Mouse (Mus musculus) forebrain, embryonic 13.5 days (tissue): ENCODE measurements around the gene Bco1. TPM values are rescaled to one million over a fixed set of nuclear protein-coding genes. Genes with fewer than 3 reads are reported as not detected.

Source experiments
- ATAC-seq: fragments of 200-750 bp; cut with Nextera tagmentation; 2 replicates; pipeline ENCODE4 v1.8.0; 2017
- H3K27ac ChIP-seq: fragments of 300-500 bp; sonication (generic); 2 replicates; pipeline ENCODE4 v1.5.1; 2015; ENCODE audit warnings: inconsistent platforms, mild to moderate bottlenecking, moderate library complexity
- H3K27me3 ChIP-seq: fragments of 300-500 bp; sonication (generic); 2 replicates; pipeline ENCODE4 v1.6.1; 2015; ENCODE audit warnings: mild to moderate bottlenecking, inconsistent platforms
- H3K36me3 ChIP-seq: fragments of 300-500 bp; sonication (generic); 2 replicates; pipeline ENCODE4 v1.6.1; 2015; ENCODE audit warnings: mild to moderate bottlenecking, inconsistent platforms; ENCODE audit not compliant: poor library complexity, severe bottlenecking
- H3K4me1 ChIP-seq: fragments of 300-500 bp; sonication (generic); 2 replicates; pipeline ENCODE4 v1.6.1; 2015; ENCODE audit warnings: inconsistent platforms
- H3K4me2 ChIP-seq: fragments of 300-500 bp; sonication (generic); 2 replicates; pipeline ENCODE4 v1.6.1; 2015; ENCODE audit warnings: inconsistent platforms, mild to moderate bottlenecking, moderate library complexity
- H3K4me3 ChIP-seq: fragments of 300-500 bp; sonication (generic); 2 replicates; pipeline ENCODE4 v1.5.1; 2015; ENCODE audit warnings: mild to moderate bottlenecking, inconsistent platforms
- H3K9ac ChIP-seq: fragments of 300-500 bp; sonication (generic); 2 replicates; pipeline ENCODE4 v1.6.1; 2015; ENCODE audit warnings: mild to moderate bottlenecking, inconsistent platforms
- H3K9me3 ChIP-seq: fragments of 300-500 bp; sonication (generic); replicated peaks from 2 replicates; pipeline ENCODE4 v1.6.1; 2016; ENCODE audit warnings: inconsistent platforms
- WGBS: fragments of 180-500 bp; shearing (Covaris S2); methylation state at CpG from one replicate; pipeline ENCODE4 v1.1.7; 2015; 5-methylcytosine and 5-hydroxymethylcytosine counted together
- polyA plus RNA-seq: library from polyadenylated mRNA; unstranded; fragments of >200 nt; fragmentation: Nextera tagmentation; extraction: Ambion mirVana; gene quantifications from 2 replicates; pipeline ENCODE4 v1.2.1, GENCODE M21; 2015

The Bco1 gene
- polyA plus RNA-seq, 1 experiment from 2014 or later, result not detected

DNA sequence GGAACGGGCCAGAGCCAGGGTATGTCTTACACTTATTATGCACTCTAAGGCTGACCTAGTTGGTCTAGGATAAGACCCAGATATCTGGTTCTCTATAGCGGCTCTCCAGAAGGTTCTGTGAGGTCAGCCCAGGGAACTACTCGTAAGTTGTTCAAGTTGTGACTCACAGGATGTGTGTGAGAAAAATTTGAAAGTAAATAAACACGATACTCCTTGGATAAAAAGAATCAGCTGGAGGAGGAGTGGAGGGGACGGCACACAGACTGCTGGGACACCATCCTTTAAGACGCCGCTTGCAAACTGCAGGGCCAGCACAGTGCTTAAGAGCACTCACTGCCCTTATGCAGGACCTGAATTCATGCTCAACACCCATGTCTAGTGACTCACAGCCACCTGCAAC lies 81.6 kb downstream of the Bco1 start:
- 91% methylated on average over 7 of the region's 7 CpGs for WGBS
- no peak overlapping the region for H3K4me2 ChIP-seq

DNA sequence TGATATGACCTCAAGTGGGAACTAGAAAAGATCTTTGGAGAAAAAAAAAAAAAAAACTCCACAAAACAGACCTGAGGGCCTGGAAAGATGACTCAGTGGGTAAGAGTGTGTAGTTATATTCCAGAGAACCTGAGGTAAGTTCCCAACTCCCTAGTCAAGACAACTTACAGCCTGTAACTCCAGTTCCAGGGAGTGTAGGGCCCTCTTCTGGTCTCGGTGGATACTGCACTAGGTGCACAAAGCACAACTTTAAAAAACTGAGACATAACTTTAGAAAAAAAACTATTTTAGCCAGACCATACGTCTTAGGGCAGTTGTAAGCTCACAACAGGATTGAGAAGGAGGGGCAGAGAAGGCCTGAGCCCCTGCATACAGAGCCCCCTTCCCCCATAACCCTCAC lies 82.4 kb downstream of the Bco1 start:
- no peak overlapping the region for H3K4me2 ChIP-seq
- 86% methylated on average over 2 of the region's 2 CpGs for WGBS
- no peaks in the 10 kb centered on the region for H3K27me3 ChIP-seq
- H3K9ac ChIP-seq, result no peak overlapping the region
- no peak for ATAC-seq
- no peak overlapping the region for H3K27ac ChIP-seq
- no peak overlapping the region for H3K4me3 ChIP-seq
- no peaks in the 10 kb centered on the region for H3K9me3 ChIP-seq
- no peaks in the 10 kb centered on the region; the same call in 1 of the 2 replicates for H3K4me1 ChIP-seq
- H3K36me3 ChIP-seq, result 0 out of 2 replicates have a peak, but pooled peaks cover 6% of the 10 kb centered on the region

More for the DNA sequence above, 81.6 kb downstream of the Bco1 start:
- Histone ChIP-seq H3K4me1 (peaks cover 4% of the 10 kb centered on the region; the same call in 1 of the 2 replicates), H3K9ac (no peak overlapping the region), H3K36me3 (0 out of 2 replicates have a peak, but pooled peaks cover 6% of the 10 kb centered on the region), H3K9me3 (no peaks in the 10 kb centered on the region), H3K4me3 (no peak overlapping the region), H3K27ac (no peak overlapping the region), H3K27me3 (no peaks in the 10 kb centered on the region)
- ATAC-seq, result no peak

DNA sequence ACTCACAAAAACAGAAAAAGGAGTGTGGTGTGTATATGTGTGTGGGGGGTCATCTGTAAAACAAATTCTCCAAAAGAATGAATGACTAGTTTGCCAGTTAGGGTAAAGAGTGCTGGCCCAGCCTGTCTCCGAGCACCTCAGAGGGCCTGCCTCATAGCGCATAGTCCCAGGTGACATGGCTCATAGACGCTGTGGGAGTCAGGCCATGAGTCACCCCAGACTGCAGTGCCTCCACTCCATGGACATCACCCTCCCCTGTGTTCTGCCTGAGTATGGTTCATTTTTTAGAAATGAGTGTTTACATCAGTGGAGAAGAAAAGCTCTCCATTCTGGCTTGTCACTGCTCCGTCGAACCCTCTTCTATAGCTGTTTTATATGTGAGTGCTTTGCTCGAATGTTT lies 83.0 kb downstream of the Bco1 start:
- H3K9ac ChIP-seq, result no peak overlapping the region
- no peaks in the 10 kb centered on the region for H3K9me3 ChIP-seq
- no peak for ATAC-seq
- 92% methylated on average over 6 of the region's 6 CpGs for WGBS
- H3K4me3 ChIP-seq, result no peak overlapping the region
- H3K27ac ChIP-seq, result no peak overlapping the region
- peaks cover 9% of the 10 kb centered on the region; the same call in 1 of the 2 replicates for H3K36me3 ChIP-seq
- H3K27me3 ChIP-seq, result no peaks in the 10 kb centered on the region
- H3K4me1 ChIP-seq, result no peaks in the 10 kb centered on the region
- no peak overlapping the region for H3K4me2 ChIP-seq

- WGBS, result 96% methylated on average over 4 of the region's 4 CpGs
- no peak overlapping the region for H3K4me3 ChIP-seq
- no peak overlapping the region for H3K4me2 ChIP-seq
- no peaks in the 10 kb centered on the region for H3K27me3 ChIP-seq
- H3K9ac ChIP-seq, result no peak overlapping the region
- H3K27ac ChIP-seq, result no peak overlapping the region
- no peaks in the 10 kb centered on the region for H3K9me3 ChIP-seq
- H3K36me3 ChIP-seq, result peaks cover 26% of the 10 kb centered on the region
- ATAC-seq, result no peak
- H3K4me1 ChIP-seq, result no peaks in the 10 kb centered on the region
Measured at GRCm38 (mm10) chr8:117182746-117183145, 87.1 kb downstream of the Bco1 start.

Other genes with a start within 250 kb of the Bco1 start
- 58.6 and 67.6 TPM in 2 replicates for gene Cmc2, start 174.4 kb upstream of the Bco1 start, polyA plus RNA-seq
- 33.1 and 35.4 TPM in 2 replicates for gene Cenpn, start 174.1 kb upstream of the Bco1 start, polyA plus RNA-seq
- gene Atmin, start 152.5 kb upstream of the Bco1 start, polyA plus RNA-seq, result 13.0 and 15.9 TPM in 2 replicates
- 3.9 and 4.1 TPM in 2 replicates for gene 1700030J22Rik, start 116.9 kb upstream of the Bco1 start, polyA plus RNA-seq
- gene Gcsh, start 102.3 kb upstream of the Bco1 start, polyA plus RNA-seq, result 111 and 120 TPM in 2 replicates
- 0.04 TPM in 1 of 2 replicates, not detected in the other for gene Pkd1l2, start 13.4 kb upstream of the Bco1 start, polyA plus RNA-seq
- gene Gan, start 62.3 kb downstream of the Bco1 start, polyA plus RNA-seq, result 2.8 and 3.9 TPM in 2 replicates
- 39.0 and 45.4 TPM in 2 replicates for gene Cmip, start 161.2 kb downstream of the Bco1 start, polyA plus RNA-seq